Mouse (Mus musculus) liver, embryonic 16.5 days (tissue): ENCODE measurements around the gene Mrpl54. TPM values are rescaled to one million over a fixed set of nuclear protein-coding genes. Genes with fewer than 3 reads are reported as not detected.

Experiments used
- ATAC-seq: fragments of 200-750 bp; cut with Nextera tagmentation; 2 replicates; pipeline ENCODE4 v1.8.0; 2017; ENCODE audit warnings: low read depth, mild to moderate bottlenecking, moderate number of reproducible peaks, moderate library complexity
- H3K27ac ChIP-seq: fragments of 300-500 bp; sonication (generic); 2 replicates; pipeline ENCODE4 v1.5.1; 2014; ENCODE audit warnings: mild to moderate bottlenecking, low read length
- H3K27me3 ChIP-seq: fragments of 300-500 bp; sonication (generic); 2 replicates; pipeline ENCODE4 v1.6.1; 2014; ENCODE audit warnings: low read depth, low read length, mixed read lengths; ENCODE audit not compliant: control insufficient read depth, insufficient read depth
- H3K36me3 ChIP-seq: fragments of 300-500 bp; sonication (generic); 2 replicates; pipeline ENCODE4 v1.6.1; 2014; ENCODE audit warnings: mild to moderate bottlenecking; ENCODE audit not compliant: control insufficient read depth, insufficient read depth
- H3K4me1 ChIP-seq: fragments of 300-500 bp; sonication (generic); 2 replicates; pipeline ENCODE4 v1.6.1; 2014; ENCODE audit warnings: low read depth, low read length, mixed read lengths; ENCODE audit not compliant: control insufficient read depth
- H3K4me2 ChIP-seq: fragments of 300-500 bp; sonication (generic); 2 replicates; pipeline ENCODE4 v1.6.1; 2014; ENCODE audit warnings: low read depth, low read length, mixed read lengths
- H3K4me3 ChIP-seq: fragments of 300-500 bp; sonication (generic); 2 replicates; pipeline ENCODE4 v1.5.1; 2014; ENCODE audit warnings: low read depth, mild to moderate bottlenecking, low read length
- H3K9ac ChIP-seq: fragments of 300-500 bp; sonication (generic); 2 replicates; pipeline ENCODE4 v1.6.1; 2014; ENCODE audit warnings: low read depth, low read length
- H3K9me3 ChIP-seq: fragments of 300-500 bp; sonication (generic); replicated peaks from 2 replicates; pipeline ENCODE4 v1.6.1; 2016; ENCODE audit warnings: low read length; ENCODE audit not compliant: control insufficient read depth
- WGBS: fragments of 180-500 bp; shearing (Covaris S2); extraction: QIAGEN DNeasy Blood & Tissue Kit; methylation state at CpG from one replicate; pipeline ENCODE4 v1.1.7; 2014; ENCODE audit not compliant: insufficient replicate concordance; 5-methylcytosine and 5-hydroxymethylcytosine counted together
- polyA plus RNA-seq: library from polyadenylated mRNA; unstranded; fragments of >200 nt; fragmentation: Nextera tagmentation; extraction: Ambion mirVana; gene quantifications from 2 replicates; pipeline ENCODE4 v1.2.1, GENCODE M21; 2015

Mrpl54 gene
- polyA plus RNA-seq, 1 experiment from 2014 or later: 80.0 TPM

GRCm38 (mm10) chr10:81284189-81284588 is 17.5 kb upstream of the Mrpl54 start:
- no peak overlapping the region for H3K4me3 ChIP-seq
- no peak overlapping the region for H3K9ac ChIP-seq
- no peak for ATAC-seq
- H3K4me1 ChIP-seq: peaks cover 25% of the 10 kb centered on the region
- no peak overlapping the region for H3K4me2 ChIP-seq
- 56% methylated on average over 6 of the region's 6 CpGs for WGBS
- peaks cover 32% of the 10 kb centered on the region for H3K27me3 ChIP-seq
- H3K27ac ChIP-seq: no peak overlapping the region
- H3K9me3 ChIP-seq: no peaks in the 10 kb centered on the region
- H3K36me3 ChIP-seq: no peaks in the 10 kb centered on the region

- H3K4me2 ChIP-seq: no peak overlapping the region
- no peaks in the 10 kb centered on the region for H3K4me1 ChIP-seq
- no peak overlapping the region for H3K9ac ChIP-seq
- ATAC-seq: no peak
- WGBS: 37% methylated on average over 10 of the region's 10 CpGs
- H3K4me3 ChIP-seq: no peak overlapping the region
- peaks cover 17% of the 10 kb centered on the region for H3K27me3 ChIP-seq
- no peak overlapping the region for H3K27ac ChIP-seq
- H3K36me3 ChIP-seq: no peaks in the 10 kb centered on the region
- H3K9me3 ChIP-seq: no peaks in the 10 kb centered on the region
Measured at GRCm38 (mm10) chr10:81279496-81279895, 12.8 kb upstream of the Mrpl54 start.

- no peak overlapping the region for H3K4me2 ChIP-seq
- H3K27ac ChIP-seq: no peak overlapping the region
- no peak for ATAC-seq
- H3K9me3 ChIP-seq: no peaks in the 10 kb centered on the region
- H3K27me3 ChIP-seq: peaks cover 4% of the 10 kb centered on the region; the same call in 1 of the 2 replicates
- H3K9ac ChIP-seq: no peak overlapping the region
- H3K4me3 ChIP-seq: no peak overlapping the region
- no peaks in the 10 kb centered on the region for H3K4me1 ChIP-seq
- 0 out of 2 replicates have a peak, but pooled peaks cover 2% of the 10 kb centered on the region for H3K36me3 ChIP-seq
- 72% methylated on average over 22 of the region's 22 CpGs for WGBS
Measured at GRCm38 (mm10) chr10:81277676-81278075, 10.9 kb upstream of the Mrpl54 start.

- Histone ChIP-seq H3K9ac (no peak overlapping the region), H3K27me3 (no peaks in the 10 kb centered on the region), H3K36me3 (peaks cover 17% of the 10 kb centered on the region), H3K4me2 (no peak overlapping the region), H3K4me1 (peaks cover 3% of the 10 kb centered on the region), H3K9me3 (no peaks in the 10 kb centered on the region), H3K4me3 (no peak overlapping the region), H3K27ac (no peak overlapping the region)
- 81% methylated on average over 19 of the region's 19 CpGs for WGBS
- no peak for ATAC-seq
Measured at GRCm38 (mm10) chr10:81273842-81274241, 7.1 kb upstream of the Mrpl54 start.

- no peaks in the 10 kb centered on the region for H3K27me3 ChIP-seq
- H3K9ac ChIP-seq: no peak overlapping the region
- peaks cover 12% of the 10 kb centered on the region for H3K4me1 ChIP-seq
- H3K4me2 ChIP-seq: no peak overlapping the region
- no peak for ATAC-seq
- no peak overlapping the region for H3K4me3 ChIP-seq
- H3K36me3 ChIP-seq: peaks cover 17% of the 10 kb centered on the region
- WGBS: 90% methylated on average over 21 of the region's 21 CpGs
- no peaks in the 10 kb centered on the region for H3K9me3 ChIP-seq
- H3K27ac ChIP-seq: no peak overlapping the region
Measured at GRCm38 (mm10) chr10:81272356-81272755, 5.6 kb upstream of the Mrpl54 start.

- H3K27me3 ChIP-seq: no peaks in the 10 kb centered on the region
- peak overlapping the region; percentile 49; the same call in 1 of the 2 replicates for H3K27ac ChIP-seq
- peaks cover 20% of the 10 kb centered on the region for H3K36me3 ChIP-seq
- peak overlapping the region; percentile 68 for H3K4me2 ChIP-seq
- H3K9me3 ChIP-seq: no peaks in the 10 kb centered on the region
- no peak for ATAC-seq
- 66% methylated on average over 16 of the region's 16 CpGs for WGBS
- peak overlapping the region; percentile 74 for H3K4me3 ChIP-seq
- H3K4me1 ChIP-seq: peaks cover 25% of the 10 kb centered on the region
- H3K9ac ChIP-seq: peak overlapping the region; percentile 83
Measured at GRCm38 (mm10) chr10:81268643-81269412, 2.1 kb upstream of the Mrpl54 start.

GRCm38 (mm10) chr10:81268056-81268455 is 1.3 kb upstream of the Mrpl54 start:
- Histone ChIP-seq H3K36me3 (peaks cover 18% of the 10 kb centered on the region), H3K4me3 (peak overlapping the region; percentile 74), H3K4me1 (peaks cover 25% of the 10 kb centered on the region), H3K9ac (peak overlapping the region; percentile 83), H3K27ac (peak overlapping the region; percentile 49), H3K9me3 (no peaks in the 10 kb centered on the region), H3K4me2 (peak overlapping the region; percentile 68), H3K27me3 (no peaks in the 10 kb centered on the region)
- ATAC-seq: peak; percentile 52
- WGBS: 3% methylated on average over 23 of the region's 23 CpGs

GRCm38 (mm10) chr10:81265540-81265939 is 1.2 kb downstream of the Mrpl54 start:
- peaks cover 25% of the 10 kb centered on the region for H3K4me1 ChIP-seq
- peak overlapping the region; percentile 74; the same call in 1 of the 2 replicates for H3K4me2 ChIP-seq
- H3K36me3 ChIP-seq: peaks cover 3% of the 10 kb centered on the region
- no peaks in the 10 kb centered on the region for H3K27me3 ChIP-seq
- H3K9ac ChIP-seq: peak overlapping the region; percentile 57; the same call in 1 of the 2 replicates
- peak overlapping the region; percentile 91; the same call in 1 of the 2 replicates for H3K4me3 ChIP-seq
- peaks cover 2% of the 10 kb centered on the region; the same call in 1 of the 2 replicates for H3K9me3 ChIP-seq
- ATAC-seq: no peak
- 70% methylated on average over 8 of the region's 8 CpGs for WGBS
- no peak overlapping the region for H3K27ac ChIP-seq

- 73% methylated on average over 4 of the region's 4 CpGs for WGBS
- Histone ChIP-seq H3K27me3 (peaks cover 36% of the 10 kb centered on the region), H3K36me3 (peaks cover 3% of the 10 kb centered on the region), H3K4me1 (peaks cover 15% of the 10 kb centered on the region), H3K4me2 (no peak overlapping the region), H3K27ac (no peak overlapping the region), H3K9ac (no peak overlapping the region), H3K9me3 (peaks cover 2% of the 10 kb centered on the region; the same call in 1 of the 2 replicates), H3K4me3 (no peak overlapping the region)
- no peak for ATAC-seq
Measured at GRCm38 (mm10) chr10:81261025-81261424, 5.7 kb downstream of the Mrpl54 start.
